Mouse (Mus musculus) forebrain, embryonic 16.5 days (tissue): ENCODE measurements at regions not wholly inside any gene's neighbourhood (a gene's known extent, or its start where the extent isn't known, plus 50 kb on each side); places are given as distances from the start of the nearest gene placed in this dataset.

Experiments
- ATAC-seq: fragments of 200-750 bp; cut with Nextera tagmentation; 2 replicates; pipeline ENCODE4 v1.8.0; 2017; ENCODE audit warnings: mild to moderate bottlenecking, moderate library complexity
- H3K27ac ChIP-seq: fragments of 300-500 bp; sonication (generic); 2 replicates; pipeline ENCODE4 v1.5.1; 2014; ENCODE audit warnings: low read length, control low read depth
- H3K27me3 ChIP-seq: fragments of 300-500 bp; sonication (generic); replicated peaks from 2 replicates; pipeline ENCODE4 v1.6.1; 2014; ENCODE audit warnings: low read length; ENCODE audit not compliant: control insufficient read depth, insufficient read depth
- H3K36me3 ChIP-seq: fragments of 300-500 bp; sonication (generic); 2 replicates; pipeline ENCODE4 v1.6.1; 2014; ENCODE audit not compliant: control insufficient read depth, insufficient read depth
- H3K4me1 ChIP-seq: fragments of 300-500 bp; sonication (generic); replicated peaks from 2 replicates; pipeline ENCODE4 v1.6.1; 2014; ENCODE audit warnings: low read length; ENCODE audit not compliant: control insufficient read depth, insufficient read depth
- H3K4me2 ChIP-seq: fragments of 300-500 bp; sonication (generic); 2 replicates; pipeline ENCODE4 v1.6.1; 2014; ENCODE audit warnings: mild to moderate bottlenecking, low read length, control low read depth
- H3K4me3 ChIP-seq: fragments of 300-500 bp; sonication (generic); replicated peaks from 2 replicates; pipeline ENCODE4 v1.5.1; 2014; ENCODE audit warnings: mild to moderate bottlenecking, low read length, control low read depth
- H3K9ac ChIP-seq: fragments of 300-500 bp; sonication (generic); replicated peaks from 2 replicates; pipeline ENCODE4 v1.6.1; 2014; ENCODE audit warnings: low read depth, low read length, control low read depth
- H3K9me3 ChIP-seq: fragments of 300-500 bp; sonication (generic); 2 replicates; pipeline ENCODE4 v1.6.1; 2016; ENCODE audit warnings: low read length; ENCODE audit not compliant: control insufficient read depth
- WGBS: fragments of 180-500 bp; shearing (Covaris S2); extraction: QIAGEN DNeasy Blood & Tissue Kit; methylation state at CpG from one replicate; pipeline ENCODE4 v1.1.7; 2014; 5-methylcytosine and 5-hydroxymethylcytosine counted together

GRCm38 (mm10) chr1:77568081-77568480, 53.2 kb upstream of the Epha4 start:
- no peaks in the 10 kb centered on the region for H3K27me3 ChIP-seq
- WGBS: 84% methylated on average over 6 of the region's 6 CpGs
- H3K4me3 ChIP-seq: no peak overlapping the region
- peaks cover 4% of the 10 kb centered on the region for H3K4me1 ChIP-seq
- no peak overlapping the region for H3K9ac ChIP-seq
- H3K9me3 ChIP-seq: no peaks in the 10 kb centered on the region
- ATAC-seq: no peak
- no peak overlapping the region for H3K27ac ChIP-seq
- H3K4me2 ChIP-seq: no peak overlapping the region
- H3K36me3 ChIP-seq: no peaks in the 10 kb centered on the region

- Histone ChIP-seq H3K27ac (no peak overlapping the region), H3K36me3 (no peaks in the 10 kb centered on the region), H3K9me3 (no peaks in the 10 kb centered on the region), H3K27me3 (no peaks in the 10 kb centered on the region), H3K4me3 (no peak overlapping the region), H3K4me2 (no peak overlapping the region), H3K4me1 (peaks cover 4% of the 10 kb centered on the region), H3K9ac (no peak overlapping the region)
- WGBS: 60% methylated on average over 7 of the region's 7 CpGs
- 0 out of 2 replicates have a peak, but pooled peaks have one; percentile 45 for ATAC-seq
Measured at GRCm38 (mm10) chr1:77567657-77568056, 52.8 kb upstream of the Epha4 start.
